Mouse (Mus musculus) ovary, postnatal 36 days (tissue): ENCODE data around the gene Plrg1.

Experiments used
- DNase-seq: peaks from one replicate; pipeline ENCODE4 v3.0.0; 2022; ENCODE audit warnings: low spot score, mixed read lengths

The Plrg1 gene

DNA sequence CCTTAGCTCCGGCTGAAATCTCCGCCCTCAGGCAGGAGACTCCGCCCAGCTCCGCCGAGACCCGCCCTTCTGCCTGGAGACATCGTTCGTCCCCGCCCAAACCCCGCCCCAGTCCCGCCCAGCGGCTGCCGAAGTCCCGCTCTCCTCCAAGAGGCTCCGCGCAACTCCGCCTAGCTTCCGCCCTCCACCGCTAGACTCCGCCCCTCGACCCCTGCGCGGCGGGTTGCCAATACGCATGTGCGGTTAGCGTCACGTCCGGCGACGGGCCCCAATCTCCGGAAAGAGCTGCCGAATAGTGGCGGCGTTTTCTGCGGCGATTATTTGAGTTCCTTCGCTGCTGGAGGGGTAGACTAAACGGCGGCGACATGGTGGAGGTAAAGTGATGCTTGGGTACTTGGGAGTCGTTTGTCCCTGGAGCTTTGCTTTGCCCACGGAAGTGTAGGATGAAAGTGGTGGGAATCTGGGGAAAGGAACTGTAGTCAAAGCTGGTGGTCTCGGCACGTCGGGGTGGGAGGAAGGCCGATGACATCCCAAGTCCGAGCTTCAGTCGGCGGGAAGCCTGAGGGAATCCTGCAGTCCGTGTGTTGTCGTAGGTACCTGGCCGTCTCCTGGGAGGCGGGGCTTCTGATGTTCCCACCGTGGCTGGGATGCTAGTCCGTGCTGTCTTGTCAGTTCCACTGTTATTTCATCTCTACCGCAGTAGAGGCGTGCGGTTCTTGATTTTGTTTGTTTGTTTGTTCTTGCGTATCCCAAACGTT, at the start of gene Plrg1:
Gene Plrg1, plus strand, starts transcription at position 242 of the 758 bp plus-strand sequence.
- peak; percentile 99 for DNase-seq

DNA sequence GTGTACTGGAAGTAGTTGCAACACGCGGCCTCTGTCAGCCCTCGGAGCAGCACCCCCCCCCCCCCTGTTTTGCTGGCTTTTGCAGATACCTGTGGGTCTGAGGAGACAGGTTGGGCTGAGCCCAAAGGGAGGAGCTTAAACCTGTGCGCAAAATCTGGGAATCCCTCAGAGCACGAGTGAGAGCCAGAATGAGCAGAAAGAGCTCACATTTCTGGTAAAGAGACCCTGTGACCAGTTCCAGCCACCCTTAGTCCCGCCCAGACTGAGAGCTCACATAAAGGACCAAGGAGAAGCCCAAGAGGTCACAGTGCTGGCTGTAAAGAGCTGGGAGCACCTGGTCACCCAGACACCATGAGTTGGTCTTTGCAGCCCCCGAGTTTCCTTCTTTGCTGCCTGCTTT, 47.8 kb upstream of the Plrg1 start, which contains the start of gene Fgg:
Gene Fgg, plus strand, starts transcription at position 168 of the 400 bp plus-strand sequence.
- DNase-seq, result no peak

DNA sequence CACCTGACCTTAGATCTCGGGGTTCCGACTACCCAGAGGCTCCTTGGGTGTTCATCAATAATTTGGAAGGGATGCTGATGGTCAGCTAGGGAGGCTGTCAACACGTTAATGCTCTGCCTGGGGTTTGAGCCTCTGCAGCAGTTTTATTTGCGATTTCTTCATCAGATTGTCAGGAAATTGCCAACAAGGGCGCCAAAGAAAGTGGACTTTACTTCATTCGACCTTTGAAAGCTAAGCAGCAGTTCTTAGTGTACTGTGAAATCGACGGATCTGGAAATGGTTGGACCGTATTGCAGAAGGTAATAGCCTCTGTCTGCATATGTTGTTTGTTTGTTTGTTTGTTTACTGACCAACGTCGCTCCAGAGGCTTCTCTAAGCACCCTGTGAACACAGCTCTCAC, 45.0 kb upstream of the Plrg1 start:
- no peak for DNase-seq

DNA sequence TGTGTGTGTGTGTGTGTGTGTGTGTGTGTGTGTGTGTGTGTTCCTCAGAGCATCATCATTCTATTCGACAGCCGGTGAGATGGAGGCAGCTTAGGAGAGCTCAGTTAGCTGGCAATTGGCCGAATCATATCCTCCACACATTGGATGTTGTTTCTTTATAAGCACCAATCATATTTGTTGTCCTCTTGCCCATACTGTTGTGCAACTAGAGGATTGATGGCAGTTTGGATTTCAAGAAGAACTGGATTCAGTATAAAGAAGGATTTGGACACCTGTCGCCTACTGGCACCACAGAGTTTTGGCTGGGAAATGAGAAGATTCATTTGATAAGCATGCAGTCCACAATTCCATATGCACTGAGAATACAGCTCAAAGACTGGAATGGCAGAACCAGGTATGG, 44.2 kb upstream of the Plrg1 start:
- no peak for DNase-seq

DNA sequence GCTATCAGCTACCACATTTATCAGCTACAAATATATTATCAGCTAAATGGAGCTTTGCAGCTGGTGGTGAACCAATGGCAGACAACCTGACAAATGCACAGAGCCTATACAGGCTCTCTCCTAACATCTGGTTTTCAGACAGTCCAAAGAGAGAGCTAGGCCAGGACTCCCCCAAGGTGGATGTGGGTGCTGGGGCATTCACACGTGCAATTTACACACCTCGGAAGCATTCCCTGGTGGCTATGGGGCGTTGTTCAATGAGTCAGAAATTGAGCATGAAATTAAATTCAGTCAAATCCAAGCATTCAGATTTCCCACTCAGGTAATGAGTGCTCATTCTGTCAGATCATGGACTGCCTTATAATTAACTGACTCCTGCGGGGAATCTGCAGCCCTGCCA, 43.8 kb upstream of the Plrg1 start:
- DNase-seq, result no peak

DNA sequence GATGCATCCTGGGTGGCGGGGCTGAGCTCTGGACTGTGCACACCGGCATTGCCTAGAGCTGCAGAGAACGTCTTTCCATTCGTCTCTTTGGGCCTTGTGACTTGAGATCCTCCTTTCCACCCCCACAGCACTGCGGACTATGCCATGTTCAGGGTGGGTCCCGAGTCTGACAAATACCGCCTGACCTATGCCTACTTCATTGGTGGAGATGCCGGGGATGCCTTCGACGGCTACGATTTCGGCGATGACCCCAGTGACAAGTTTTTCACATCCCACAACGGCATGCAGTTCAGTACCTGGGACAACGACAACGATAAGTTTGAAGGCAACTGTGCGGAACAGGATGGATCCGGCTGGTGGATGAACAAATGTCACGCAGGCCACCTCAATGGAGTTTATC, 42.7 kb upstream of the Plrg1 start:
- DNase-seq, result no peak

DNA sequence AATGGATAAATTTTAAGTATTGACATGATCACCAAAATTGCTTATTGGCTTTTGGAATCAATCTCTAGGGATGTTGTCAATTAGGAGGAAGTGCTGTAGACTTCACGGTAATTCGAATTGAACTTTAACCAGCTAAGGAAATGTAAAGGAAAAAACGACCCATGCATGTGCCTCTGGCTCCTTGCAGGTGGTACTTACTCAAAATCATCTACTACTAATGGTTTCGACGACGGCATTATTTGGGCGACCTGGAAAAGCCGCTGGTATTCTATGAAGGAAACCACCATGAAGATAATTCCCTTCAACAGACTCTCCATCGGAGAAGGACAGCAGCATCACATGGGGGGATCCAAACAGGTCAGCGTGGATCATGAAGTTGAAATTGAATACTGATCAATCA, 41.4 kb upstream of the Plrg1 start:
- DNase-seq, result no peak

DNA sequence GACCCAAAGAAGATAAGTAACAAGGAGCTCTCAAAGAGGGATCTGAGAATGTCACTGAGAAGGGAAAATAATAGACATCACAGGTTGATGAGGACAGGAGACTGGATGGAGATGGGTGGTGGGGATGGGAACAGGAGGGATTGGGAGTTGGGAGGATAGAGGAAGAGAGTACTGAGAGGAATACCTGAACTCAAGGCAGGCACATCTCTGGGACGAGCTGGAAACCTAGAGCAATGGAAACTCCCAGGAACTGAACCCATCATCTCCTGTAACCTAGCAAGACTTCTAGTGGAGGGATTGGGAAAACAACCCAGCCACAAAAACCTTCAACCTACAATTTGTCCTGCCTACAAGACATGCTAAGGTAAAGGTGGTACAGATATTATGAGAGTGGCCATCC, 39.1 kb upstream of the Plrg1 start:
- no peak for DNase-seq

DNA sequence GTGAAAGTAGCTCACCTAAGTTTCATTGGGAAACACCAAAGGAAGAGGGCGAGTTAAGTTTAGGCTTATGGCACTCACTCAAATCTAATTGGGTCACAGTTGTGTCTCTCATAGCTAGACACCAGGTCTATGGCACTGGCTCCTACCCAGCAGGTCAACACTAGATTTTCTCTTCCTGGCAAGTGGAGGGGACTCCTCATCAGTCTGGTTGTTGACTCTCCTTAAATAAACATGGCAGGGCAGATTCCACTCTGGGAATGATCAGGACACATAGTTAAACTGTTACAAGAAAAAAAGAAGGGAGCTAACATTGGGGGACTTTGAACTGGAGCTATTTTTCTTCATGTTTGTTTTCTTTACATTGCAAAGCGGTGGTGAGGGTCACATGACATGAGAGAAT, 34.9 kb upstream of the Plrg1 start:
- DNase-seq, result no peak

DNA sequence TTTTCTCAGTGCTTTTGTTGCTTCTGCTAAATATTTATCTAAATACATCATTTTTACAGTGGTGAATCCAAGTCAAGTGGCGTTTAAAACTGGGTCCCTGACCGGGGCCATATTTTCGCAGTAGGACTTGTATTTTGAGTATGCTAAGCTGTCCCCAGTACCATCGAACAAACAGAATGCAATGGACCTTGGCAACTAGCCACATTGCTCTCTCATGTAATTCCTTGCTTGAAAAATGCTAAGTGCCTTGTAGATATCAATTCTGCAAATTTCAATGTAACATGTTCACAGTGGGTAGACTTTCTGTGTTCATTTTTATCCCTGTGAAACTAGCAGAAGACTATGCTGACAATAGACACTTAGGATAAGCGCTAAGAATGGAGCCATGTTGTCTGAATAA, 34.1 kb upstream of the Plrg1 start:
- DNase-seq, result no peak

DNA sequence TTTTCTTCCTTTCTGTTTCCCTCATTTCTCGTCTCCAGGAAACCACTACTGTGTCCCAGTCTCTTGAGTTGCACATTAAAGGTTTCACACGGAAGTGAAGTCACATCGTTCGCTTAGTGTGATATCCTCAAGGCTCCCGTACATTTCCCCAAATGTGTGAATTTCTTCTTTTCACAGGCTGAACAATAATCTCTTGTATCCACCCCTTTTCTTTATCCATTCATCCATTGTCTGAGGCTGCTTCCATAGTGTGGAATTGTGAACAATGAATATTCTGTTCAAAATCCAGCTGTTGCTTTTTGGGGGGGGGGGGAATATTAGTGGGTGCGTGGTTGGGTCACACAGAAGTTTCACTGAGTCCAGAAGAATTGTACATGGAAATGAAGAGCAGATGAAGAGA, 30.3 kb upstream of the Plrg1 start:
- DNase-seq, result no peak

DNA sequence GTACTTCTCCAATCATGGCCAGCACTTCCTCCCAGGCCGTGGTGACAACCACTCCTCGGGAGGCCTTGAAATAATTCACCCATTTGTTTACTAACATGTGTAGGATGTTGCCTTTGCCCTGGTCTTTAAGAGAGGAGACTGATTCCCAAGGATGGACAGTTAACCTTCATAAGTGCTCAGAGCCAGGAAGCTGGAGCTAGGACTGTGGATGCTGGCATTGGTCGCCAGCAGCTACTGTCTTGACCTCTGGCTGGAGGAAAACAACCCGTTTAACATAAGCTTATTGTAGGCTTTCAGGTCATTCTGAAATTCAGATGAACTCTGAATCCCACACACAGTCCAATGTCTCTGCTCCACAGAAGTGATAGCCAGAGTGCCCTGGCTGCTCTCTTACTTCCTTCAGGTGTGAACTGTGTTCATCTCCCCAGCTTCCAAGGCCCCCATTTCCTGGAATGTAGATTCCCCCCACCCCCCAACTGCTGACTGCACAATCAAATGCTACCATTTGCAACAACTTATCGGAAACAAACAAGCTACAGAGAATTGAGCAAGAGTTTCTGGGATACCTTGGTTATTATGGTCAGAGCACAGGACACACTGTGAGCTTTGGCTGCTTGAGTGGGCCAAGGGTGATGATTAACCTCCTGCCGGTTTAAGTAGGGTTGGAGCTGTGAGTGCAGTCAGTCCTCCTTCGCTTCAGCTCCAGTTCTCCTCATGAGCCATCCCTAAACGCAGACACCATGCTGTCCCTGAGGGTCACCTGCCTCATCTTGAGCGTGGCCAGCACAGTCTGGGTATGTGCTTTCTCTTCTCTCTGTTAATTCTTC, 29.6 kb upstream of the Plrg1 start, which contains the start of gene Fga:
Gene Fga, plus strand, starts transcription at position 602 of the 827 bp plus-strand sequence.
- DNase-seq, result no peak

DNA sequence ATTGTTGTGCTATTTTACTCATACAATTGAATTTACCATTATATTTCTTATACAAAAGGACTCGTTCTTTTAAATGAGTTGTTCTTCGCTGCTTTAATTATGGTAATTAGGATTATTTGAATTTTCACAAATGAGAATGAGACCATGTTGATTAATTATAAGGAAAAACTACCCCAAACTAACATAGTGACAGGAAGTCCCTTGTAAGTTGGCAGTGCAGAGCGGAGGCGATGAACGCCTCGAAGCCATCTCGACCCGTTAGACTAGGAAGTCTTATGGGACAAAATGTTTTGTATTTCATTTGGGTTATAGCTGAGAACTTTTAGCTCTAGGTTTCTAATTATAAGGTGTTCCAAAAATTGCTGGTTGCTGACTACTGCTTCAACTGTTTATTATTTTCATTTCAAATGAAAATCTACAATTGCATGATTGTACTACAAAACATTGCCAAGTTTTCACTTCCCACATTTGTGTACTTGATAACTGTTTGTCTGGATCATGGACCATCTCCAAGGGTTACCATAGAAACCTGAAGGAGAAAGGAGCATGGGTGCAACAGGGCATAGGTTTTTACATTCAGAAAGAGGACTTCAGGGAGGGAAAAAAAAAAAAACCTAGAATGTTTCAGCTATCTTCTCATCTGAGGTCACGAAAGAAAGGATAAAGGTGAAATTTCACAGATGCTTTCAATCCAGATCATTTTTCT, 27.6 kb upstream of the Plrg1 start:
- no peak for DNase-seq

DNA sequence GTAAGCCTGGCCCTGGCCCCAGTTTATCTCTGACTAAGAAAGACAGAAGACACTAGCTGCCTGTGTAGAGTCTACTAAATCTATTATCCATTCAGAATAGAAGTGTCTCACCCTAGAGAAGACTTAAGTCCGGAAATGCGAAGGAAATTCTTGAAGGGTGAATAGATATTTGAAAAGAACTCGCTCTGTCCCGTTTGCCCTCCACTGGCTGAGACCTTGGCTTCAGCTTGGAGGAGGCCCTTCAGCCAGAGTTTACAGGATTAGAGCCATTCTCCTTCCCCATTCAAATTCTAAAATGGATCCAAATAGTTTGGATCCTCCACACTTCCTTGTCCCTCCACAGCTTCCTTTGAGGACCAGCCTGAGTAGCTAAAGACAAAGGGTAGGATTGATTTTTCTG, 25.0 kb upstream of the Plrg1 start:
- no peak for DNase-seq

DNA sequence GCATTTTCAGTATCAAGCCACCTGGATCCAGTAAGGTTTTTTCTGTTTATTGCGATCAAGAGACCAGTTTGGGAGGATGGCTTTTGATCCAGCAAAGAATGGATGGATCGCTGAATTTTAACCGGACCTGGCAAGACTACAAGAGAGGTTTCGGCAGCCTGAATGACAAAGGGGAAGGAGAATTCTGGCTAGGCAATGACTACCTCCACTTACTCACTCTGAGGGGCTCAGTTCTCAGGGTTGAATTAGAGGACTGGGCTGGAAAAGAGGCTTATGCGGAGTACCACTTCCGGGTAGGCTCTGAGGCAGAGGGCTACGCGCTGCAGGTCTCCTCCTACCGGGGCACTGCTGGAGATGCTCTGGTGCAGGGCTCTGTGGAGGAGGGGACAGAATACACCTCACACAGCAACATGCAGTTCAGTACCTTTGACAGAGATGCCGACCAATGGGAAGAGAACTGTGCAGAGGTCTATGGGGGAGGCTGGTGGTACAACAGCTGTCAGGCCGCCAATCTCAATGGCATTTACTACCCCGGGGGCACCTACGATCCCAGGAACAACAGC, 22.5 kb upstream of the Plrg1 start:
- no peak for DNase-seq

DNA sequence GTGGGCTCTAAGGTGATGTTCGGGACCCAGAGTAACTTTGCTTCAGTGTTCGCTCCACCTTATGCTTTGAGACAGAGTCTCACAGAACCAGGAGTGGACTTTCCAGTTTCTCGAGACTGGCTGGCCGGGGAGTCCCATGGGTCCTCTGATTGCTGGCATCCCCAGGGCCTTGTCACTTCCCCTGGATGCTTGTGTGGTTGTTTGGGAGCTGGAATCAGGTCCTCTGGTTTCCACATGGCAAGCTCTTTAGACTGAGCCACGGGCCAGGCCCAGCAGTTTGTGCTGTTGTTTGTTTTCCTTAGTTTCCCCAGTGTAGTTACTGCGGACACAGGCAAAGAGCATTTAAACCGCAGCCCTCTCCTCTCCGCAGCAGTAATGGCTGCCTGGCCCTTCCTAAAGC, 21.5 kb upstream of the Plrg1 start:
- no peak for DNase-seq

DNA sequence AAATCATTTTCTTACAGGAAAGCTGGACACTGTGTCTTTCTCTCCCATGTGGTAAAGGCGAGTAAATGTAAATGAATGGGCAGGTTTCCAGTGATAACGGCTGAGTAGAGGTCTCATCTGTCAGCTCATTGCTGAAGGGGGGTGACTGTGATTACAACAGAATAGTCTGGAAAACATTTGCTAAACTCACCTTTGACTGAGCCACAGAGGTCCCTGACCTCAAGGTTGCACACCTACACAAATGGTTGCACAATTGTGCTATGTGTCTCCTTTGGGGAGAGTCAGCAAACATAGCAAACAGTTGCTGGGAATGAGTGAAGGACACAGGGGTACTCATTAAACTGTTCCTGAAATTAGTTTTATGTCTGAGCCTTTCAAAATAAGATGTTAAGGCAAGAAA, 16.5 kb upstream of the Plrg1 start:
- no peak for DNase-seq

DNA sequence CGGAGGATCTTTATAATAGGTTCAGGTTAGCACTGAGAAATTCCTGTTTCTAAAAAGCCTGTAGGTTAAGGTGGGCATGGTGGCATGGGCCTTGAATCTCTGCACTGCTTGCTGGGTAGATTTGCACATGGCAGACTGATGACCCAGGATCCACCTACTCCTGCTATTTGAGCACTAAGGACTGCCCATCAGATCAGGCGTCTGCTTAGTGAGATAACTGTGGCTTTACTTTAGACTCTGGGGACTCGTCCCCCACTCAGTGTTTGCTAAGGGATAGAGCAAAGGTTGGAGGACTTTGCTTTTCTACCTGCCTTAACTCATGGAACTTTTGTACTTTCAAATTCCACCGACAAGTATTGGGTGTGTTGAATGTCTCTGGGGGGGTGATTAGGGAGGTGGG, 15.7 kb upstream of the Plrg1 start:
- no peak for DNase-seq

DNA sequence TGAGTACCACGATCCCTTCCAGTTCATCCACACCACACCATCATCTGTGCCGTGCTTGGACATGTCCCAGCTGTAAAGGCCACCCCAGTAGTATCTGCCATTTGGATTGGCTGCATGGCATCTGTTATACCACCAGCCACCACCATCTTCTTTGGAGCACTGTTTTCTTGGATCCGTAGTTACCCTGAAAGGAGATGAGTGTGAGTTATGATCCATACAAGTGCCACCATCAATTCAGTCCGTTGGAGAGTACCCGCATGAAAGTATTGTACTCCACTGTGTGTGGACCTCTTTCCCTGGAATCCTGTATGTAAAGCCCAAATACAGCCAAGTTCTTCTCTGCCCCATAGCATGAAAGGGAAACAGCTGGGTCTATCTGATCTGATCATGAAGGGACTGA, 12.9 kb upstream of the Plrg1 start:
- no peak for DNase-seq

DNA sequence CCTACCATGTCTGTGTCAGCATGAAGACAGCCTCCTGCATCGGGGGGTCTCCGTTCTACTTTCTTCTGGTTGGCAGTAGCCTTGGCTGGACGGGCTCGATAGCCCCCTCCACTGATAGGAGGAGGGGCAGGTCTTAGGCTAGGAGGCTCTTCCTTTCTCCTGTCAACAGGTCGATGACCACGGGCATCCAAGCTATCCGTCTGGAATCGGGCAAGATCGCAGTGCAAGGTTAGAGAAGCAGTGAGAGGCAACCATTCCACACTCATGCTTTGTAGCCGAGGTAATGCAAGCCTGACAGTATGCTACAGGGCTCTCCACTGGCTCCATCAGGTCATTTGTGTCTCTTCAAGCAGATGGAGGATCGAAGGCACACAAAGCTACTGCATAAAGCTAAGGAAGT, 8.7 kb upstream of the Plrg1 start:
- no peak for DNase-seq

DNA sequence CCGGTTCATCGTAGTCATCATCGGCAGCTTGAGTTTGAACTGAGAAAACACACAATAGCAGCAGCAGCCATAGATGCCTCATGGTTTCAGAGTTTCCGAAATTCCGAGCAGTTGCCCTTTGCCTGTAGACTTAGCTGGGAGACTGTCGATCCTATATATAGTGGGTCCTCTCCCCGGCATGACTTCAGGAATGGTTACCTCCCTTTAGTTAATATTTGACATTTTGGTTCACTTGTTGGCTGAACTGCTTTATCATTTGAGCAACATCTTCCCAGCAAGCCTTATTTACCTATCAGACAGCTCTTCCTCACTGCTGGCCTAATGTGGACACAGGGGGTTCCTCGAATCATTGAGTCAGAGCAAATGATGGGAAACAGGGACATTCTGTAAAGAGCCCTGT, 5.6 kb upstream of the Plrg1 start, which contains the start of gene Fgb:
Gene Fgb, minus strand, starts transcription at position 184 of the 400 bp plus-strand sequence.
- no peak for DNase-seq

DNA sequence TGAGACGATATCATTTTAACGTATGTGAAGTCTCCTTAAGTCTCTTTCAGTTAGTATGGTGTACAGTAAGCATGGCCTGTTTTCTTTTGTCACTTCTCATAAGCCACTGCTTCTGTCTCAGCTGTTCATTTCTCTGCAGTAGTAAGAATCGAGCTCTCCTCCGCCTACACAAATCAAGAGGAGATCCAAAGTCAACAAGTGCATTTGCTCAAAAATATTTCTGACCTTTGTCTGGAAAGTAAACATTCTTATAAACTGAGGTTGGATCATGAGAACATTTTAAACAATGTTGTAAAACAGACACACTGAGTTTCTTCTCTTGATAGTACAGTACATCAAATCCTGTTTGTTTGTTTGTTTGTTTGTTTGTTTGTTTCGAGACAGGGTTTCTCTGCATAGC, 4.7 kb upstream of the Plrg1 start:
- DNase-seq, result no peak
